Mouse (Mus musculus) liver, adult (tissue): ENCODE measurements around the gene Kcnd1.

Source experiments
- GATA4 ChIP-seq: IDR thresholded peaks from 2 replicates; pipeline ENCODE4 v1.6.1; 2014; ENCODE audit warnings: mild to moderate bottlenecking, low read length; ENCODE audit not compliant: insufficient replicate concordance

The Kcnd1 gene

GRCm38 (mm10) chrX:7841163-7842162, 19.4 kb downstream of the Kcnd1 start, which contains the start of gene Otud5:
Gene Otud5 (plus strand): TSS chrX:7841364.
- TF ChIP-seq GATA4: peak; percentile 39; the same call in 1 of the 2 replicates

GRCm38 (mm10) chrX:7842318-7842717, 20.2 kb downstream of the Kcnd1 start:
- TF ChIP-seq GATA4: no peak

GRCm38 (mm10) chrX:7847845-7848244, 25.8 kb downstream of the Kcnd1 start:
- no peak for TF ChIP-seq GATA4

- no peak for TF ChIP-seq GATA4
These were observed 32.5 kb downstream of the Kcnd1 start for GRCm38 (mm10) chrX:7854578-7854977.

GRCm38 (mm10) chrX:7859191-7859753, 37.2 kb downstream of the Kcnd1 start:
- TF ChIP-seq GATA4: no peak

- no peak for TF ChIP-seq GATA4
These were observed 41.1 kb downstream of the Kcnd1 start for GRCm38 (mm10) chrX:7863181-7863580.

- no peak for TF ChIP-seq GATA4
These were observed 42.5 kb downstream of the Kcnd1 start for GRCm38 (mm10) chrX:7864551-7864950.

- no peak for TF ChIP-seq GATA4
These were observed 43.3 kb downstream of the Kcnd1 start for GRCm38 (mm10) chrX:7865343-7865742.

- TF ChIP-seq GATA4: no peak
These were observed 43.7 kb downstream of the Kcnd1 start for GRCm38 (mm10) chrX:7865786-7866185.

- no peak for TF ChIP-seq GATA4
These were observed 45.1 kb downstream of the Kcnd1 start for GRCm38 (mm10) chrX:7867141-7867540.

- no peak for TF ChIP-seq GATA4
These were observed 46.4 kb downstream of the Kcnd1 start for GRCm38 (mm10) chrX:7868506-7868905.

GRCm38 (mm10) chrX:7869826-7870225, 47.7 kb downstream of the Kcnd1 start:
- no peak for TF ChIP-seq GATA4

- no peak for TF ChIP-seq GATA4
These were observed 55.9 kb downstream of the Kcnd1 start, which contains the start of gene Pim2 for GRCm38 (mm10) chrX:7878007-7878419. Gene Pim2 (plus strand): TSS chrX:7878262.

- no peak for TF ChIP-seq GATA4
These were observed 56.4 kb downstream of the Kcnd1 start for GRCm38 (mm10) chrX:7878495-7878894.

GRCm38 (mm10) chrX:7879819-7880218, 57.7 kb downstream of the Kcnd1 start:
- TF ChIP-seq GATA4: no peak
